Mouse (Mus musculus) spleen, adult 2 months (tissue): ENCODE measurements around the gene Prkce.

Source experiments
- CTCF ChIP-seq: fragments of 200-500 bp; IDR thresholded peaks from 2 replicates; pipeline ENCODE4 v1.5.1; 2011; ENCODE audit warnings: mild to moderate bottlenecking, inconsistent platforms; ENCODE audit not compliant: insufficient read depth, insufficient read length, insufficient replicate concordance; ENCODE audit errors: extremely low read depth
- POLR2A ChIP-seq: fragments of 200-500 bp; IDR thresholded peaks from 2 replicates; pipeline ENCODE4 v1.6.1; 2011; ENCODE audit warnings: low read depth, low read length, inconsistent platforms

GRCm38 (mm10) chr17:86198496-86199465 lies 31.2 kb downstream of the Prkce start:
- TF ChIP-seq POLR2A (no peak), CTCF (no peak)
